Mouse (Mus musculus) CH12.LX (cell line): Measurements from ENCODE around the gene Alg6. TPM values are rescaled to one million over a fixed set of nuclear protein-coding genes. Genes with fewer than 3 reads are reported as not detected.

Source experiments
- DNase-seq: peaks from one replicate; pipeline ENCODE4 v3.0.0-alpha.2; 2013; ENCODE audit errors: extremely low read depth
- H3K27ac ChIP-seq: 2 replicates; pipeline ENCODE4 v1.5.1; 2012; ENCODE audit warnings: low read depth, mild to moderate bottlenecking, control low read depth, moderate library complexity; ENCODE audit not compliant: insufficient read depth
- H3K27me3 ChIP-seq: replicated peaks from 2 replicates; pipeline ENCODE3; 2012; ENCODE audit warnings: inconsistent platforms
- H3K36me3 ChIP-seq, 2 experiments: replicated peaks in 1 of 2; 2 replicates each; pipeline versions ENCODE3 to v1.6.1; 2012; ENCODE audit warnings: inconsistent platforms in 1 of 2, low read length in 1 of 2, mild to moderate bottlenecking in 1 of 2, mixed read lengths in 1 of 2, moderate library complexity in 1 of 2; ENCODE audit not compliant: control insufficient read depth in 1 of 2, insufficient read depth in 1 of 2
- H3K4me1 ChIP-seq, 2 experiments: 2 replicates each; pipeline ENCODE4 v1.6.1; 2012; ENCODE audit warnings: inconsistent platforms in 1 of 2, moderate library complexity in 1 of 2; ENCODE audit not compliant: insufficient read depth in 2 of 2, control insufficient read depth in 1 of 2
- H3K4me2 ChIP-seq: 2 replicates; pipeline ENCODE4 v1.6.1; 2012; ENCODE audit warnings: low read depth, mild to moderate bottlenecking, control low read depth; ENCODE audit not compliant: poor library complexity, insufficient read depth, severe bottlenecking
- H3K4me3 ChIP-seq, 3 experiments: fragments of 150-350 bp in 1 of 3; sonication (generic) in 1 of 3; replicated peaks in 1 of 3; 2 replicates each; pipeline versions ENCODE3 to v1.5.1; 2011 to 2012; ENCODE audit warnings: low read depth in 2 of 3, low read length in 2 of 3, mild to moderate bottlenecking in 2 of 3, moderate library complexity in 2 of 3, control low read depth in 1 of 3, improper control_type of control experiment in 1 of 3, inconsistent platforms in 1 of 3, mixed read lengths in 1 of 3; ENCODE audit not compliant: poor library complexity in 1 of 3
- H3K79me2 ChIP-seq: replicated peaks from 2 replicates; pipeline ENCODE4 v1.6.1; 2012; ENCODE audit warnings: mild to moderate bottlenecking, moderate library complexity; ENCODE audit not compliant: control insufficient read depth, poor library complexity, insufficient read depth, severe bottlenecking; ENCODE audit errors: extremely low read depth
- H3K9ac ChIP-seq: 2 replicates; pipeline ENCODE4 v1.6.1; 2012; ENCODE audit warnings: low read depth, mild to moderate bottlenecking, control low read depth, moderate library complexity; ENCODE audit not compliant: insufficient read depth
- H3K9me3 ChIP-seq: replicated peaks from 2 replicates; pipeline ENCODE3; 2012; ENCODE audit warnings: low read length, inconsistent platforms, mixed read lengths
- BHLHE40 ChIP-seq: IDR thresholded peaks from 2 replicates; pipeline ENCODE4 v1.6.1; 2011; ENCODE audit warnings: mild to moderate bottlenecking, low read depth, low read length, improper control_type of control experiment
- CTCF ChIP-seq, 2 experiments: IDR thresholded peaks in 1 of 2; conservative IDR thresholded peaks in 1 of 2; 2 replicates each; pipeline ENCODE4 v1.5.1; 2011 to 2012; ENCODE audit warnings: low read depth in 2 of 2, low read length in 2 of 2, improper control_type of control experiment in 1 of 2, inconsistent platforms in 1 of 2, mild to moderate bottlenecking in 1 of 2, moderate library complexity in 1 of 2
- MAZ ChIP-seq: IDR thresholded peaks from 2 replicates; pipeline ENCODE4 v1.6.1; 2012; ENCODE audit warnings: low read depth, mild to moderate bottlenecking, inconsistent platforms, low read length, improper control_type of control experiment, moderate library complexity
- POLR2AphosphoS2 ChIP-seq: IDR thresholded peaks from 2 replicates; pipeline ENCODE4 v1.6.1; 2011; ENCODE audit warnings: low read depth, low read length, improper control_type of control experiment
- RAD21 ChIP-seq: IDR thresholded peaks from 2 replicates; pipeline ENCODE4 v1.6.1; 2011; ENCODE audit warnings: low read depth, mild to moderate bottlenecking, low read length, improper control_type of control experiment, moderate library complexity
- RCOR1 ChIP-seq: conservative IDR thresholded peaks from 2 replicates; pipeline ENCODE4 v1.6.1; 2012; ENCODE audit warnings: low read depth, mild to moderate bottlenecking, inconsistent platforms, low read length, improper control_type of control experiment
- SMC3 ChIP-seq: IDR thresholded peaks from 2 replicates; pipeline ENCODE4 v1.6.1; 2011; ENCODE audit warnings: low read depth, low read length, improper control_type of control experiment
- UBTF ChIP-seq: IDR thresholded peaks from 2 replicates; pipeline ENCODE4 v1.6.1; 2012; ENCODE audit warnings: low read depth, mild to moderate bottlenecking, inconsistent platforms, low read length, improper control_type of control experiment, moderate library complexity
- ZKSCAN1 ChIP-seq: IDR thresholded peaks from 2 replicates; pipeline ENCODE4 v1.6.1; 2012; ENCODE audit warnings: low read depth, inconsistent platforms, low read length, improper control_type of control experiment, borderline replicate concordance
- ZNF384 ChIP-seq: IDR thresholded peaks from 2 replicates; pipeline ENCODE4 v1.6.1; 2012; ENCODE audit warnings: low read depth, low read length, improper control_type of control experiment, inconsistent platforms
- dilution Hi-C: fragments of 300-500 bp; cut with MboI; formaldehyde crosslinking; loops from 2 replicates; pipeline ENCODE4 v1.14.3; 2020; ENCODE audit warnings: low sequenced_read_pairs; ENCODE audit not compliant: extremely low pct_unique_long_range_greater_than_20kb, extremely low pct_ligation_motif_present
- in situ Hi-C: fragments of 300-500 bp; cut with MboI; formaldehyde crosslinking; loops from 3 replicates; pipeline ENCODE4 v1.14.3; 2019; ENCODE audit warnings: low sequenced_read_pairs, low pct_ligation_motif_present, low pct_unique_long_range_greater_than_20kb, mixed read lengths
- polyA plus RNA-seq: library from polyadenylated mRNA; unstranded; fragments of >175 nt; gene quantifications from 2 replicates; pipeline ENCODE4 v1.2.1, GENCODE M21; 2012; ENCODE audit warnings: low read depth; ENCODE audit not compliant: insufficient read length
- total RNA-seq, 2 experiments: library from RNA; depleted of rRNA; stranded (reverse); fragments of 300-350 nt in 1 of 2; fragments of >200 nt in 1 of 2; gene quantifications; 2 replicates each; pipeline ENCODE4 v1.2.3; 2012 to 2014

The Alg6 gene
- total and polyA plus RNA-seq, 3 experiments = 19.1 to 30.4 (median 20.4) TPM

DNA sequence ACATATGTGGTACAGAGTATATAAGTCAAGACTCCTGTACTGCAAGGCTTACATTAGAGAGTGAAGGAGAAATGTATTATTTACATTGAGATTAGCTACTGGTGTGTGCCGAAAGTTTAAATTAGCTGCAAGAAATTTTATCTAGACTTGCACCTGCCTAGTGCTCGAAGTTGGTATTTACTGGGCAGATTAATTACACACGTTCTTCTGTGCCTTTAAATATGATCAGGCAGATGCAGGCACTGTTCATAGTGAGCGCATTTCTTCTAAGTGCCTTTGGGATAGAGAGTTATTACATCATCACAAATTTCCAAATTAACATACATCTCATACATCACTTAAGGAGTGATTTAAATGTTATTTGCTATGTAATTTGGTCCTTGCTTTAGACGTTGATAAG, 50.8 kb downstream of the Alg6 start:
- TF ChIP-seq UBTF (no peak), RCOR1 (no peak), RAD21 (no peak)
- peaks cover 5 to 39% of the 10 kb centered on the region in 2 experiments for H3K36me3 ChIP-seq
- H3K4me3 ChIP-seq = no peak overlapping the region
- dilution Hi-C loops (no loop called here), in situ Hi-C loops (no loop called here)
- no peaks in the 10 kb centered on the region for H3K9me3 ChIP-seq
- H3K9ac ChIP-seq = no peak overlapping the region
- DNase-seq = no peak
- no peaks in the 10 kb centered on the region for H3K79me2 ChIP-seq
- no peak overlapping the region for H3K4me2 ChIP-seq
- H3K4me1 ChIP-seq = peaks cover 0 to 17% of the 10 kb centered on the region in 2 experiments; a peak in 2 of 4 replicates
- H3K27ac ChIP-seq = no peak overlapping the region
- no peaks in the 10 kb centered on the region for H3K27me3 ChIP-seq

DNA sequence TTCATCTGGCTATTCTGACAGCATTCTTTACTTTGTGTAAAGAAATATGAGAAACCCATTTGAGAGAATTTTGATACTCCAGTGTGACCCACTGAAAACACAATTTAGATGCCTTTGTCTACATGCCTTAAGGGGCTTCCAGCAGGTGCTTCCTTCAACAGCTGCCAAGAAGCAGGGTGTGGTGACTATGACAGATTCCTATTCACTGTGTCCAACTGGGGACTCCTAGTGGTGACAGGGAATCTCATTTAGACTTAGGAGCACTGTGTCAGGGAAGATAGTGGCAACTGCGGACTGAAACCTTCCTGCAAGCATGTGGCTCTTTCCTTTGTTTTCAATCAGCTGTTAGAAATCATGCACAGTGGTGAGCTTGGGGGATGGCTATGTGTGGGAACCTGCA, 51.3 kb downstream of the Alg6 start:
- H3K4me1 ChIP-seq = peaks cover 0 to 17% of the 10 kb centered on the region in 2 experiments; a peak in 2 of 4 replicates
- peaks cover 5 to 37% of the 10 kb centered on the region in 2 experiments for H3K36me3 ChIP-seq
- H3K4me3 ChIP-seq = no peak overlapping the region
- no peak overlapping the region for H3K4me2 ChIP-seq
- in situ Hi-C loops (no loop called here), dilution Hi-C loops (no loop called here)
- no peaks in the 10 kb centered on the region for H3K9me3 ChIP-seq
- no peaks in the 10 kb centered on the region for H3K27me3 ChIP-seq
- TF ChIP-seq RAD21 (peak; percentile 44), SMC3 (peak; percentile 30), POLR2AphosphoS2 (no peak), ZKSCAN1 (no peak), CTCF (conservative IDR thresholded peaks at IDR 0.05 in 1 of 2, IDR thresholded peaks at IDR 0.05 in 1 of 2; ENCODE audit: low read depth in 2 of 2, low read length in 2 of 2) (peak in 1 of 2 experiments; percentile 53; a peak in 2 of 4 replicates)
- H3K9ac ChIP-seq = no peak overlapping the region
- H3K79me2 ChIP-seq = no peaks in the 10 kb centered on the region
- H3K27ac ChIP-seq = no peak overlapping the region
- DNase-seq = peak; percentile 10

- H3K27me3 ChIP-seq = no peaks in the 10 kb centered on the region
- no peak overlapping the region for H3K4me2 ChIP-seq
- no peaks in the 10 kb centered on the region for H3K9me3 ChIP-seq
- H3K9ac ChIP-seq = no peak overlapping the region
- H3K4me1 ChIP-seq = peaks cover 0 to 10% of the 10 kb centered on the region in 2 experiments; a peak in 2 of 4 replicates
- no peak for TF ChIP-seq UBTF
- no peak for TF ChIP-seq BHLHE40
- no peak for TF ChIP-seq MAZ
- TF ChIP-seq ZNF384 = no peak
- H3K4me3 ChIP-seq = no peak overlapping the region
- dilution Hi-C loops (no loop called here), in situ Hi-C loops (no loop called here)
- H3K27ac ChIP-seq = no peak overlapping the region
- H3K79me2 ChIP-seq = no peaks in the 10 kb centered on the region
- DNase-seq = no peak
- peaks cover 5 to 41% of the 10 kb centered on the region in 2 experiments for H3K36me3 ChIP-seq
Observed at GRCm38 (mm10) chr4:99770555-99770954, 55.1 kb downstream of the Alg6 start.
